Mouse (Mus musculus) erythroblast, embryonic 14.5 days (primary cell): ENCODE data around the gene Gnaz.

ENCODE experiments used
- GATA1 ChIP-seq: IDR thresholded peaks from 2 replicates; pipeline ENCODE4 v1.6.1; 2012; ENCODE audit warnings: low read length, inconsistent platforms, mixed read lengths
- TAL1 ChIP-seq: IDR thresholded peaks from 3 replicates; pipeline ENCODE4 v1.6.1; 2012; ENCODE audit warnings: low read length, inconsistent platforms, mixed read lengths

DNA sequence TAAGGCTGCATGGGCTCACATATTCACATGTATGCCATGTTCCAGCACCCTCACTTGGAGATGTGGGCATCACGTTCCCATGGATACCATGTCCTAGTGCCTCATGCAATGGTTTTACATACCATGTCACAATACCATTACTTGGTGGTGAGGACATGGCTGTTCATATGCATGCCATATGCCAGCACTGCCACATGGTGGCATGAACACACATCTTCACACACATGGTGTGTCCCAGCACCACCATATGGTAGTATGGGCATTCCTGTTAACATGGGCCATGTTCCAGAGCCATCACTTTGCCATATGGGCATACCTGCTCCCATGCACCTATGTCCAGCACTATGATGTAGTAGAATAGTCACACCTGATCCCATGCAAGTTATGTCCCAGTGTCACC is 26.2 kb upstream of the Gnaz start:
- no peak for TF ChIP-seq GATA1
- TF ChIP-seq TAL1, result no peak
